Mouse (Mus musculus): Measurements from ENCODE around the gene 9830107B12Rik.

DNA sequence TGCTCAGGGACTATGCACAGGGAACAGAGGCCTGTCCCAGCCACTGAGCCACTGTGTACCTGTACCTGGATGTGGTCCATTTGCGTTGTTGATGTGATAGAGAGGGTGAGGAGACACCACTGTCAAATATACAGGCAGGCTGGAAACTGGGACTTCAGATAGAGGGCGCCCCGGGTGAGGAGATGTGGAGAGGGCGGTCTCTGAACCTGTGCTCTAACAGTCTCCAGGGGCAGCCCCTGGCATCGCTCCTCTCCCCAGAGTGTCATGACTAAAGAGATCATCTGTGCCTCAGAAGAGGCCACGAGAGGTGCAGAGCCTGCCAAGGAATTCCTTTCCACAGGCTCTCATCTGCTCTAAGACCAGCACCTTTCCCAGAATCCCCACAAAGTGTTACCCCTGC is 38.2 kb downstream of the 9830107B12Rik start:
- TF ChIP-seq CTCF (conservative IDR thresholded peaks at IDR 0.05; ENCODE audit: low read length) (no peak), NANOG (IDR thresholded peaks at IDR 0.05; ENCODE audit: borderline replicate concordance, low read length) (no peak), POU5F1 (IDR thresholded peaks at IDR 0.05; ENCODE audit: borderline replicate concordance, low read length) (no peak)
